Mouse (Mus musculus) neural tube, embryonic 12.5 days (tissue): Measurements from ENCODE around the gene Mylk. TPM values are rescaled to one million over a fixed set of nuclear protein-coding genes. Genes with fewer than 3 reads are reported as not detected.

Experiments used
- ATAC-seq: fragments of 200-750 bp; cut with Nextera tagmentation; 2 replicates; pipeline ENCODE4 v1.8.0; 2017; ENCODE audit warnings: low read depth, mild to moderate bottlenecking, moderate TSS enrichment, moderate library complexity; ENCODE audit not compliant: low FRiP score
- H3K27ac ChIP-seq: fragments of 300-500 bp; sonication (generic); 2 replicates; pipeline ENCODE4 v1.5.1; 2016
- H3K27me3 ChIP-seq: fragments of 300-500 bp; sonication (generic); replicated peaks from 2 replicates; pipeline ENCODE4 v1.6.1; 2016; ENCODE audit warnings: mild to moderate bottlenecking
- H3K36me3 ChIP-seq: fragments of 300-500 bp; sonication (generic); 2 replicates; pipeline ENCODE4 v1.6.1; 2016; ENCODE audit warnings: mild to moderate bottlenecking
- H3K4me1 ChIP-seq: fragments of 300-500 bp; sonication (generic); 2 replicates; pipeline ENCODE4 v1.6.1; 2016
- H3K4me2 ChIP-seq: fragments of 300-500 bp; sonication (generic); replicated peaks from 2 replicates; pipeline ENCODE4 v1.6.1; 2016; ENCODE audit warnings: mild to moderate bottlenecking
- H3K4me3 ChIP-seq: fragments of 300-500 bp; sonication (generic); 2 replicates; pipeline ENCODE4 v1.5.1; 2016
- H3K9ac ChIP-seq: fragments of 300-500 bp; sonication (generic); 2 replicates; pipeline ENCODE4 v1.6.1; 2016; ENCODE audit warnings: mild to moderate bottlenecking
- H3K9me3 ChIP-seq: fragments of 300-500 bp; sonication (generic); 2 replicates; pipeline ENCODE4 v1.6.1; 2016; ENCODE audit warnings: mild to moderate bottlenecking
- WGBS: fragments of 180-500 bp; shearing (Covaris S2); methylation state at CpG from one replicate; pipeline ENCODE4 v1.1.7; 2016; 5-methylcytosine and 5-hydroxymethylcytosine counted together
- polyA plus RNA-seq: library from polyadenylated mRNA; unstranded; fragments of >200 nt; fragmentation: Nextera tagmentation; extraction: Ambion mirVana; gene quantifications from 2 replicates; pipeline ENCODE4 v1.2.1, GENCODE M21; 2016

Mylk gene
- polyA plus RNA-seq, 1 experiment from 2014 or later = 5.1 TPM

DNA sequence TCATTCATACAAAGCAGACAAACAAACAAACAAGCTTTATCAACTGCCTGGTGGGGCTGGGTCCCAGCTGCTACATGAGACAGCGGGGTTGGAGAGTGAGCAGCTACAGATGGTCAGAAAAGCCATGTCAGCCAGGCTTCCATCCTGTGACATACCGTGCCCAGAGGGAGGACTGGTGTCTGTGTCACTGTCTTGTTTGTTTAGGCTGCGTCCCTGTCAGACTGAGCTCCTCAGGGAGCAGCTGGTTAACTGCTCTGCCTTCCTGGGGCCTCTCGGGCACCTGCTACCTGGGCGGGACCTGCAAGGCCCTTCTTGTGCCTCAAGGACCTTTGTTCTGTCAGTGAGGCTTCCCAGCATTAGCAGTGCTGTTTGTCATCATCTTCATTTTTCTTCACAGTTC lies 306.1 kb downstream of the Mylk start:
- H3K9me3 ChIP-seq = no peaks in the 10 kb centered on the region
- no peak overlapping the region for H3K9ac ChIP-seq
- peaks cover 3% of the 10 kb centered on the region; the same call in 1 of the 2 replicates for H3K4me1 ChIP-seq
- H3K36me3 ChIP-seq = no peaks in the 10 kb centered on the region
- WGBS = 34% methylated on average over 5 of the region's 5 CpGs
- no peak overlapping the region for H3K27ac ChIP-seq
- H3K4me3 ChIP-seq = no peak overlapping the region
- ATAC-seq = 0 out of 2 replicates have a peak, but pooled peaks have one; percentile 58
- H3K4me2 ChIP-seq = no peak overlapping the region
- H3K27me3 ChIP-seq = no peaks in the 10 kb centered on the region

Other genes with a start within 250 kb of the Mylk start
- gene Kalrn, start 171.7 kb upstream of the Mylk start, polyA plus RNA-seq = 25.5 and 26.9 TPM in 2 replicates
- not detected in 2 replicates for gene Ropn1, start 95.3 kb upstream of the Mylk start, polyA plus RNA-seq
- 6.9 and 7.7 TPM in 2 replicates for gene Ccdc14, start 54.6 kb upstream of the Mylk start, polyA plus RNA-seq